In the genomic region with DNA sequence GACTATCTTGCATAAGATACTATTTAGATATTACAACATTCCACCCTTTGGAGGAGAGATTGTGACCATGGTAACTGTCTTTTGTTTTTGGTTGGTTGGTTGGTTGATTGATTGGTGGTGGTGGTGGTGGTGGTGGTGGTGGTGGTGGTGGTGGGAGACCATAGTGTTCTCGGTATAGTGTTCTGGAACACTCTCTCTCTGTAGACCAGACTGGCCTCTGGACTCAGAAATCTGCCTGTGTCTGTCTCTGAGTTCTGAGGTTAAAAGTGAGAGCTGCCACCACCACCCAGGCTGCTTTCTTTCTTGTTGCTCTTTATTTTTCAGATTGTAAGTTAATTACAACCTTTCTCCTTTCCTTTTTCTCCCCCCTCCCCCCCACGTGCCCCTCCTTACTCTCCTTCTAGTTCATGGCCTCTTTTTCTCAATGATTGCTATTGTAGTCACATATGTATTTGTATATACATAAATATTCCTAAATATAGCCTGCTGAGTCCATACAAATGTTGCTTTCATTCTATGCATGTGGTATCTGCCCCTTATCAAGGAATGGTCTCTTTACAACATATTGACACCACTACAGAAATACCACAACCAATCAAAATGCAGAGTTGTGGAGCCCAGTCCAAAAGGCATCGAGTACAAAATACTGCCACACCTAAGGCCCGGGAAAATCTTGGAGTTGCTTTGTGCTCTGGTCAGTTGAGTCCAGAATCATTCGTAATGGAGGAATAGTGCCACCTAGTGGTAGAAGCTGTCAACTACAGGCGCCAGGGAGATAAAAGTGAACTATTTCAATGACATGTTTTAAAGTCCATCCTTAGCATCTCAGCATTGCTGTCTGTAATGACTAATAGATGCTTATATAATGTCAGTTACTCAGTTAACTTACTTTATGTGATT, we compare ENCODE assay signal across 8 mouse cellular contexts. TPM values are rescaled to one million over a fixed set of nuclear protein-coding genes. Genes with fewer than 3 reads are reported as not detected.
DNase-seq lines count a peak whose midpoint lies in the region; ATAC-seq and TF ChIP-seq lines count a peak whose summit lies in the region.

No protein-coding gene starts in this region.

- no peaks in the 10 kb centered on the region for H3K9me3 ChIP-seq in liver, embryonic 12.5 days (replicated peaks)
- H3K9me3 ChIP-seq in intestine, embryonic 15.5 days: no peaks in the 10 kb centered on the region
- no peaks in the 10 kb centered on the region for H3K9me3 ChIP-seq in midbrain, embryonic 13.5 days

- intact Hi-C loops in left cerebral cortex, postnatal 10 days (cut with DNase I): loop anchor here (5.0 kb wide), 1 partner anchor 1048 kb away; no protein-coding TSS in a partner anchor

- H3K4me3 ChIP-seq in liver, embryonic 12.5 days: no peak overlapping the region
- no peak overlapping the region for H3K4me3 ChIP-seq in intestine, embryonic 15.5 days (replicated peaks)
- H3K4me3 ChIP-seq in midbrain, embryonic 13.5 days (replicated peaks): no peak overlapping the region
- H3K4me3 ChIP-seq in small intestine, adult 2 months (ENCODE audit: low read depth, low read length): no peak overlapping the region

- peak; percentile 28; the same call in 1 of the 2 replicates for TF ChIP-seq CTCF in small intestine, adult 2 months (IDR thresholded peaks at IDR 0.05; ENCODE audit: extremely low read depth, insufficient read length, insufficient replicate concordance, low read depth, low read length)

- no peak for TF ChIP-seq POLR2A in small intestine, adult 2 months (IDR thresholded peaks at IDR 0.05; ENCODE audit: low read depth, low read length)

- H3K36me3 ChIP-seq in liver, embryonic 12.5 days: no peaks in the 10 kb centered on the region
- no peaks in the 10 kb centered on the region for H3K36me3 ChIP-seq in intestine, embryonic 15.5 days
- no peaks in the 10 kb centered on the region for H3K36me3 ChIP-seq in midbrain, embryonic 13.5 days
- no peaks in the 10 kb centered on the region for H3K36me3 ChIP-seq in small intestine, adult 2 months (ENCODE audit: control insufficient read depth, insufficient read depth, low read length)

- 14% methylated on average over 6 of the region's 6 CpGs for WGBS in liver, embryonic 12.5 days (ENCODE audit: insufficient replicate concordance)
- 20% methylated on average over 6 of the region's 6 CpGs for WGBS in intestine, embryonic 15.5 days
- 19% methylated on average over 6 of the region's 6 CpGs for WGBS in midbrain, embryonic 13.5 days
- 16% methylated on average over 6 of the region's 6 CpGs for WGBS in small intestine, adult 2 months

- peak; percentile 69 for DNase-seq in liver
- DNase-seq in gastrocnemius, postnatal 10 days: peak; percentile 77
- peak; percentile 68 to 81 for DNase-seq in left cerebral cortex, postnatal 10 days (ENCODE audit: extremely low spot score in 1 of 2, low spot score in 2 of 2)

- H3K9ac ChIP-seq in liver, embryonic 12.5 days: no peak overlapping the region
- no peak overlapping the region for H3K9ac ChIP-seq in intestine, embryonic 15.5 days
- H3K9ac ChIP-seq in midbrain, embryonic 13.5 days (replicated peaks): no peak overlapping the region

- H3K27ac ChIP-seq in liver, embryonic 12.5 days: no peak overlapping the region
- no peak overlapping the region for H3K27ac ChIP-seq in intestine, embryonic 15.5 days
- H3K27ac ChIP-seq in midbrain, embryonic 13.5 days: no peak overlapping the region
- H3K27ac ChIP-seq in small intestine, adult 2 months (ENCODE audit: insufficient read depth, low read depth, low read length): no peak overlapping the region

- H3K4me1 ChIP-seq in liver, embryonic 12.5 days: no peaks in the 10 kb centered on the region
- no peaks in the 10 kb centered on the region for H3K4me1 ChIP-seq in intestine, embryonic 15.5 days (replicated peaks)
- no peaks in the 10 kb centered on the region for H3K4me1 ChIP-seq in midbrain, embryonic 13.5 days (replicated peaks)
- H3K4me1 ChIP-seq in small intestine, adult 2 months (ENCODE audit: control insufficient read depth, insufficient read depth, insufficient read length, low read length): no peaks in the 10 kb centered on the region

- H3K4me2 ChIP-seq in liver, embryonic 12.5 days: no peak overlapping the region
- H3K4me2 ChIP-seq in intestine, embryonic 15.5 days (replicated peaks): no peak overlapping the region
- H3K4me2 ChIP-seq in midbrain, embryonic 13.5 days (replicated peaks): no peak overlapping the region

- no peak for ATAC-seq in liver, embryonic 12.5 days
- peak; percentile 92 for ATAC-seq in common myeloid progenitor, adult 5-6 weeks (replicated peaks; ENCODE audit: low read depth, poor library complexity, severe bottlenecking)
- ATAC-seq in intestine, embryonic 15.5 days: peak; percentile 78
- ATAC-seq in midbrain, embryonic 13.5 days: peak; percentile 91

- no peaks in the 10 kb centered on the region for H3K27me3 ChIP-seq in liver, embryonic 12.5 days (replicated peaks)
- H3K27me3 ChIP-seq in intestine, embryonic 15.5 days (replicated peaks): no peaks in the 10 kb centered on the region
- H3K27me3 ChIP-seq in midbrain, embryonic 13.5 days: no peaks in the 10 kb centered on the region
- no peaks in the 10 kb centered on the region for H3K27me3 ChIP-seq in small intestine, adult 2 months (ENCODE audit: control insufficient read depth, insufficient read depth, low read length)

RNA-seq across cellular contexts. Expression of gene Kctd12, which starts 12.5 kb away (rescaled TPM):
- 2.3 and 2.4 TPM in 2 replicates for polyA plus RNA-seq in liver, embryonic 12.5 days (2016; fragmentation: Nextera tagmentation; extraction: Ambion mirVana)
- total RNA-seq in common myeloid progenitor, adult 5-6 weeks (2017): 62.2 and 67.0 TPM in 2 replicates
- 10 to 100 TPM; 31.1 to 39.0 TPM for total RNA-seq in gastrocnemius, postnatal 10 days (2021)
- polyA plus RNA-seq in intestine, embryonic 15.5 days (2015; fragmentation: Nextera tagmentation; extraction: Ambion mirVana): 10.2 and 11.9 TPM in 2 replicates
- total RNA-seq in left cerebral cortex, postnatal 10 days (2021): 10 to 100 TPM; 59.3 to 62.0 TPM
- polyA plus RNA-seq in midbrain, embryonic 13.5 days (2015; fragmentation: Nextera tagmentation; extraction: Ambion mirVana): 8.0 and 10.6 TPM in 2 replicates
- polyA plus RNA-seq in small intestine, adult 2 months (2012; rRNA removed): 10.7 and 25.5 TPM in 2 replicates

RNA-seq across cellular contexts. Expression of gene Acod1, which starts 51.9 kb away (rescaled TPM):
- polyA plus RNA-seq in liver, embryonic 12.5 days (2016; fragmentation: Nextera tagmentation; extraction: Ambion mirVana): 0.10 and 0.12 TPM in 2 replicates
- total RNA-seq in common myeloid progenitor, adult 5-6 weeks (2017): 0.05 TPM in 1 of 2 replicates, not detected in the other
- not detected for total RNA-seq in gastrocnemius, postnatal 10 days (2021)
- polyA plus RNA-seq in intestine, embryonic 15.5 days (2015; fragmentation: Nextera tagmentation; extraction: Ambion mirVana): 0.06 and 0.08 TPM in 2 replicates
- total RNA-seq in left cerebral cortex, postnatal 10 days (2021): not detected
- polyA plus RNA-seq in midbrain, embryonic 13.5 days (2015; fragmentation: Nextera tagmentation; extraction: Ambion mirVana): not detected in 2 replicates
- 0.22 and 0.74 TPM in 2 replicates for polyA plus RNA-seq in small intestine, adult 2 months (2012; rRNA removed)
